Mouse (Mus musculus) embryonic facial prominence, embryonic 11.5 days (tissue): ENCODE data around the gene Traip. TPM values are rescaled to one million over a fixed set of nuclear protein-coding genes. Genes with fewer than 3 reads are reported as not detected.

ENCODE experiments used
- ATAC-seq: fragments of 200-750 bp; cut with Nextera tagmentation; replicated peaks from 2 replicates; pipeline ENCODE4 v1.8.0; 2017; ENCODE audit warnings: low read depth; ENCODE audit not compliant: insufficient number of reproducible peaks, low FRiP score, low TSS enrichment
- DNase-seq: peaks from one replicate; pipeline ENCODE4 v3.0.0-alpha.2; 2015; ENCODE audit warnings: low spot score
- H3K27ac ChIP-seq: fragments of 300-500 bp; sonication (generic); replicated peaks from 2 replicates; pipeline ENCODE4 v1.5.1; 2014; ENCODE audit warnings: mild to moderate bottlenecking, low read depth, low read length, control low read depth
- H3K27me3 ChIP-seq: fragments of 300-500 bp; sonication (generic); 2 replicates; pipeline ENCODE4 v1.6.1; 2014; ENCODE audit warnings: mild to moderate bottlenecking, low read length, moderate library complexity, mixed read lengths; ENCODE audit not compliant: control insufficient read depth, insufficient read depth
- H3K36me3 ChIP-seq: fragments of 300-500 bp; sonication (generic); replicated peaks from 2 replicates; pipeline ENCODE4 v1.6.1; 2014; ENCODE audit warnings: low read depth, mild to moderate bottlenecking, low read length, moderate library complexity, mixed read lengths; ENCODE audit not compliant: control insufficient read depth, insufficient read depth
- H3K4me1 ChIP-seq: fragments of 300-500 bp; sonication (generic); 2 replicates; pipeline ENCODE4 v1.6.1; 2014; ENCODE audit warnings: low read length, mixed read lengths; ENCODE audit not compliant: control insufficient read depth, insufficient read depth
- H3K4me2 ChIP-seq: fragments of 300-500 bp; sonication (generic); 2 replicates; pipeline ENCODE4 v1.6.1; 2014; ENCODE audit warnings: low read depth, mild to moderate bottlenecking, control low read depth, low read length, moderate library complexity
- H3K4me3 ChIP-seq: fragments of 300-500 bp; sonication (generic); 2 replicates; pipeline ENCODE4 v1.5.1; 2014; ENCODE audit warnings: low read depth, low read length, control low read depth
- H3K9ac ChIP-seq: fragments of 300-500 bp; sonication (generic); replicated peaks from 2 replicates; pipeline ENCODE4 v1.6.1; 2014; ENCODE audit warnings: mild to moderate bottlenecking, control low read depth, low read length
- H3K9me3 ChIP-seq: fragments of 300-500 bp; sonication (generic); replicated peaks from 2 replicates; pipeline ENCODE4 v1.6.1; 2016; ENCODE audit warnings: mild to moderate bottlenecking, low read length, inconsistent platforms, mixed read lengths; ENCODE audit not compliant: control insufficient read depth
- WGBS: fragments of 180-500 bp; shearing (Covaris S2); extraction: QIAGEN DNeasy Blood & Tissue Kit; methylation state at CpG from one replicate; pipeline ENCODE4 v1.1.7; 2014; 5-methylcytosine and 5-hydroxymethylcytosine counted together
- polyA plus RNA-seq: library from polyadenylated mRNA; unstranded; fragments of >200 nt; fragmentation: Nextera tagmentation; extraction: Ambion mirVana; gene quantifications from 2 replicates; pipeline ENCODE4 v1.2.1, GENCODE M21; 2014

Gene Traip
- polyA plus RNA-seq, 1 experiment from 2014 or later, result 34.2 TPM

GRCm38 (mm10) chr9:107923956-107924355, 26.0 kb upstream of the Traip start:
- no peak overlapping the region for H3K27ac ChIP-seq
- no peak overlapping the region for H3K4me2 ChIP-seq
- DNase-seq (no peak), ATAC-seq (no peak)
- no peaks in the 10 kb centered on the region for H3K27me3 ChIP-seq
- no peak overlapping the region for H3K9ac ChIP-seq
- WGBS, result 51% methylated on average over 6 of the region's 6 CpGs
- no peaks in the 10 kb centered on the region for H3K9me3 ChIP-seq
- H3K36me3 ChIP-seq, result no peaks in the 10 kb centered on the region
- H3K4me3 ChIP-seq, result no peak overlapping the region
- H3K4me1 ChIP-seq, result no peaks in the 10 kb centered on the region

- DNase-seq (no peak), ATAC-seq (no peak)
- WGBS, result 35% methylated on average over 3 of the region's 3 CpGs
Observed at GRCm38 (mm10) chr9:107925251-107925650, 24.7 kb upstream of the Traip start.

GRCm38 (mm10) chr9:107926920-107927420, 23.0 kb upstream of the Traip start:
- no peak for ATAC-seq
- WGBS, result 42% methylated on average over 9 of the region's 9 CpGs
- no peak overlapping the region for H3K4me3 ChIP-seq

More at GRCm38 (mm10) chr9:107925251-107925650, 24.7 kb upstream of the Traip start:
- Histone ChIP-seq H3K4me3 (no peak overlapping the region), H3K27ac (no peak overlapping the region), H3K9ac (no peak overlapping the region), H3K9me3 (no peaks in the 10 kb centered on the region), H3K4me1 (no peaks in the 10 kb centered on the region), H3K36me3 (no peaks in the 10 kb centered on the region), H3K4me2 (no peak overlapping the region), H3K27me3 (no peaks in the 10 kb centered on the region)

GRCm38 (mm10) chr9:107927749-107928148, 22.2 kb upstream of the Traip start:
- Histone ChIP-seq H3K27me3 (no peaks in the 10 kb centered on the region), H3K4me2 (no peak overlapping the region), H3K27ac (no peak overlapping the region), H3K4me3 (no peak overlapping the region), H3K36me3 (no peaks in the 10 kb centered on the region), H3K9me3 (no peaks in the 10 kb centered on the region), H3K4me1 (no peaks in the 10 kb centered on the region), H3K9ac (no peak overlapping the region)
- 68% methylated on average over 5 of the region's 5 CpGs for WGBS
- no peak for DNase-seq
- no peak for ATAC-seq

More at GRCm38 (mm10) chr9:107926920-107927420, 23.0 kb upstream of the Traip start:
- H3K4me1 ChIP-seq, result no peaks in the 10 kb centered on the region
- H3K36me3 ChIP-seq, result no peaks in the 10 kb centered on the region
- DNase-seq, result no peak
- H3K27ac ChIP-seq, result no peak overlapping the region
- H3K9ac ChIP-seq, result no peak overlapping the region
- no peak overlapping the region for H3K4me2 ChIP-seq
- H3K27me3 ChIP-seq, result no peaks in the 10 kb centered on the region
- no peaks in the 10 kb centered on the region for H3K9me3 ChIP-seq

- H3K27me3 ChIP-seq, result no peaks in the 10 kb centered on the region
- H3K4me3 ChIP-seq, result no peak within 1 kb of the TSS
- no peaks in the 10 kb centered on the region for H3K36me3 ChIP-seq
- H3K4me1 ChIP-seq, result no peaks in the 10 kb centered on the region
- H3K4me2 ChIP-seq, result no peak within 1 kb of the TSS
- 74% methylated on average over 3 of the region's 3 CpGs for WGBS
- no peaks in the 10 kb centered on the region for H3K9me3 ChIP-seq
- no peak for DNase-seq
- ATAC-seq, result no peak
- no peak within 1 kb of the TSS for H3K9ac ChIP-seq
- no peak within 1 kb of the TSS for H3K27ac ChIP-seq
Observed at GRCm38 (mm10) chr9:107928169-107928568, 21.8 kb upstream of the Traip start, which contains the start of gene Actl11. Gene Actl11, plus strand, starts transcription at chr9:107928469.

GRCm38 (mm10) chr9:107932221-107932620, 17.7 kb upstream of the Traip start:
- H3K4me2 ChIP-seq, result no peak overlapping the region
- 56% methylated on average over 4 of the region's 4 CpGs for WGBS
- H3K27me3 ChIP-seq, result no peaks in the 10 kb centered on the region; the same call in 1 of the 2 replicates
- H3K9me3 ChIP-seq, result no peaks in the 10 kb centered on the region
- H3K4me3 ChIP-seq, result no peak overlapping the region
- ATAC-seq, result no peak
- peaks cover 2% of the 10 kb centered on the region; the same call in 1 of the 2 replicates for H3K4me1 ChIP-seq
- H3K9ac ChIP-seq, result no peak overlapping the region
- no peaks in the 10 kb centered on the region for H3K36me3 ChIP-seq
- H3K27ac ChIP-seq, result no peak overlapping the region
- peak; percentile 18 for DNase-seq

GRCm38 (mm10) chr9:107934146-107934545, 15.8 kb upstream of the Traip start:
- 88% methylated on average over 11 of the region's 11 CpGs for WGBS
- H3K4me3 ChIP-seq, result no peak overlapping the region
- H3K9ac ChIP-seq, result no peak overlapping the region
- no peaks in the 10 kb centered on the region for H3K9me3 ChIP-seq
- H3K4me1 ChIP-seq, result peaks cover 2% of the 10 kb centered on the region; the same call in 1 of the 2 replicates
- H3K36me3 ChIP-seq, result no peaks in the 10 kb centered on the region
- DNase-seq (no peak), ATAC-seq (no peak)
- no peak overlapping the region for H3K4me2 ChIP-seq
- H3K27me3 ChIP-seq, result no peaks in the 10 kb centered on the region; the same call in 1 of the 2 replicates
- H3K27ac ChIP-seq, result no peak overlapping the region

- peak within 1 kb of the TSS; percentile 91 for H3K4me2 ChIP-seq
- no peak for ATAC-seq
- H3K27ac ChIP-seq, result no peak within 1 kb of the TSS
- no peaks in the 10 kb centered on the region for H3K36me3 ChIP-seq
- peak within 1 kb of the TSS; percentile 45 for H3K4me3 ChIP-seq
- H3K9me3 ChIP-seq, result no peaks in the 10 kb centered on the region
- peaks cover 2% of the 10 kb centered on the region; the same call in 1 of the 2 replicates for H3K4me1 ChIP-seq
- WGBS, result 11% methylated on average over 3 of the region's 3 CpGs
- no peak for DNase-seq
- H3K27me3 ChIP-seq, result no peaks in the 10 kb centered on the region; the same call in 1 of the 2 replicates
- peak within 1 kb of the TSS; percentile 51 for H3K9ac ChIP-seq
Observed at GRCm38 (mm10) chr9:107935374-107935773, 14.6 kb upstream of the Traip start, which contains the start of gene Camkv. Gene Camkv, plus strand, starts transcription at chr9:107935674.
